Mouse (Mus musculus) kidney, adult 10 weeks (tissue): ENCODE results near the gene Hsd3b4. TPM values are rescaled to one million over a fixed set of nuclear protein-coding genes. Genes with fewer than 3 reads are reported as not detected.

ENCODE experiments used
- polyA plus RNA-seq: library from polyadenylated mRNA; stranded (reverse); fragments of 350-450 nt; fragmentation: Illumina TruSeq; extraction: RNeasy Lipid Tissue Mini Kit (QIAGEN cat#74804); gene quantifications from one replicate; pipeline ENCODE4 v1.2.3, GENCODE M21; 2014; ENCODE audit warnings: low read depth, low replicate concordance

Gene Hsd3b4
- polyA plus RNA-seq, result 430 TPM

DNA sequence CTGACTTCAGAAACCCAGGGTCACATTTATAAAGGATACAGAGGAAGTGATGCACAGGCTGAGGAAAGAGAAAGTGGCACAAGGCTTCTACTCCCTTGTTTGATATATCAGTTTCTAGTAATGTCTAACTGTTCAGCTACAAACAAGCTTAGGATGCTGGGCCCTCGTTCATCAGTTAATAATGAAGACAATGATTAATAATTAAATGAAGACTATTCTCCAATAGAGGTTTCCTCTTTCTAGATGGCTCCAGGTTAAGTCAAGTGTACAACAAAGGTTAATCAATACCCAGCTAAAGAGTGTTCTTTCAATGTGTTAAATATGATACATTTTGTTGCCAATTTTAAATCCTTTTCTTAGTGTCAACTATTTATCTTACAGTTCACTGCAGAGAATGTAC, at the start of gene Hsd3b4:
Hsd3b4 (minus strand) TSS at position 101 of the 400 bp plus-strand sequence.

DNA sequence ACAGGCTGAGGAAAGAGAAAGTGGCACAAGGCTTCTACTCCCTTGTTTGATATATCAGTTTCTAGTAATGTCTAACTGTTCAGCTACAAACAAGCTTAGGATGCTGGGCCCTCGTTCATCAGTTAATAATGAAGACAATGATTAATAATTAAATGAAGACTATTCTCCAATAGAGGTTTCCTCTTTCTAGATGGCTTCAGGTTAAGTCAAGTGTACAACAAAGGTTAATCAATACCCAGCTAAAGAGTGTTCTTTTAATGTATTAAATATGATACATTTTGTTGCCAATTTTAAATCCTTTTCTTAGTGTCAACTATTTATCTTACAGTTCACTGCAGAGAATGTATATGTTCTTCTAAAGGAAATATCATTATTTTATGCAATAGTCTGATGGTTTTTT, 53.3 kb downstream of the Hsd3b4 start, which contains the start of gene Gm4450:
Gm4450 (minus strand) TSS at position 101 of the 400 bp plus-strand sequence.

Other genes starting within 250 kb of the Hsd3b4 start
- 49.0 TPM for gene Hmgcs2, start 230.1 kb downstream of the Hsd3b4 start, polyA plus RNA-seq
- gene Phgdh, start 170.5 kb downstream of the Hsd3b4 start, polyA plus RNA-seq, result 2.5 TPM
- gene Zfp697, start 128.1 kb downstream of the Hsd3b4 start, polyA plus RNA-seq, result 28.5 TPM
- gene Gm4450, start 53.4 kb downstream of the Hsd3b4 start, polyA plus RNA-seq, result 273 TPM
- 540 TPM for gene Gm10681, start 78.3 kb upstream of the Hsd3b4 start, polyA plus RNA-seq
- not detected for gene Hsd3b5, start 119.7 kb upstream of the Hsd3b4 start, polyA plus RNA-seq
- 105 TPM for gene Hsd3b2, start 214.0 kb upstream of the Hsd3b4 start, polyA plus RNA-seq